Mouse (Mus musculus): ENCODE data around the gene Olfr465-ps1.

Gene Olfr465-ps1

DNA sequence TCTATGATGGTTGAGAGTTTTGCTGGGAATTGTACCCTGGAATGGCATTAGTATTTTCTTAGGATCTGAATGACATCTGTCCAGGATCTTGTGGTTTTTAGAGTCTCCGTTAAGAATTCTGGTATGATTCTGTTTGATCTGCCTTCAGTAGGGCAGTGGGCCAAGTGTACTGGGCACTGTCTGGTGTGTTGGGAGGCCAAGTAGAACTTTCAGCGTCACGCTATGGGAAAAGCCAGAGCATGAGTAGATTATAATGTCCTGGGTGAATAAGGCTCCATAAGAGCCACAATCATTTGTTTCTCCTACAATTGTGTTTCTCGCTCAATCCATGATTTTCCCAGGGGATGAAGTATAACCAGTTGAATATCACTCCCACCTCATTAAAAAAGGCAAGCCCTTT is at the start of gene Olfr465-ps1:
Gene Olfr465-ps1, plus strand, starts transcription at position 301 of the 400 bp plus-strand sequence.
- no peak for DNase-seq

DNA sequence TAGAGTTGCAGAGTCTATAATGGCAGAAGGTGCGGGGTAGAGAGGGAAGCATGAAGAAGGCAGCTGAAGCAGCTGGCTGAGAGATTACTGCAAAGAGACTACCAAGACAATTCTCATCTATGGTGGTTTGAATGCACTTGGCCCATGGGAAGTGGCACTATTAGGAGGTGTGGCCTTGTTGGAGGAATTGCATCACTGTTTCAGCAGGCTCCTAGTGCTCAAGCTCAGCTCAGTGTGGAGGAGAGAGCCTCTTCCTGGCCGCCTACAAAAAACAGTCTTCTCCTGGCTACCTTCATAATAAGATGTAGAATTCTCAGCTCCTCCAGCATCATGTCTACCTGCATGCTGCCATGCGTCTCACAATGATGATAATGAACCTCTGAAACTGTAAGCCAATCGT is 42.0 kb upstream of the Olfr465-ps1 start:
- DNase-seq, result no peak

DNA sequence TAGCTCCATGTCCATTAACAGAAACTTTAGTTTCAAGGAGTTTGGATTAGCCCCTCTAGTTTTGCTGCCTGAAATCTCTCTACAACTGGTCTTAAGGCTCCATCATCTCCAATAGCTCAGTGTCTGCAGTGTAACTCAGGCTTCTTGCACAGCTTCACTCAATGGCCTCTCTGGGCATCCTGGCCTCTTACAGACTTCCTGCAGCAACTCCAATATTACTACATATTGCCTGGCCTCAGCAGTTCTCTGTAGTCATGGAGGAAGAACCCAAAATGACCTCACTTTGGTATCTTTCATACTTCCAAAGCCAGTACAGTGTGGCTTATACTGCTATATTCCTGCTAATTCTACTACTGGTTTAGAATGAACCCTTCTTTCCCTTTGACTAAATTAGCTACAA is 40.9 kb upstream of the Olfr465-ps1 start:
- DNase-seq, result no peak

DNA sequence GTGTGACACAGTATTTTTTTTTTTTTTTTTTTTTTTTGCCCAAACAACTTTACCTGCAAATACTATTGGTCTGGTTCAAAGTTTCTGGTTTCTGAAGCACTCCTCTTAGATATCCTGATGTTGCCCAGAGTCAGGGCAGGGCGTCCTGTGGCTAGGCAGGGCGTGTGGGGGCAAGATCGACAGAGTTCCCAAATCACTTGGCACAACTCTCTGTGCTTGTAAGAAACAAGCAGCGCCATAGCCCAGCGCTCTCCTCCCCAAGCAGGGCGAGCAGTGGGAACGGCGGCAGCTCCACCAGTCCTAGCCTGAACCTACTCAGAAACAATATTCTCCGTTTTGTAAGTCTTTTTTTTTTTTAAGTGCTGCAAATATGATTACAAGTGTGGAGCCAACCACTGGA is 37.2 kb upstream of the Olfr465-ps1 start:
- no peak for DNase-seq

DNA sequence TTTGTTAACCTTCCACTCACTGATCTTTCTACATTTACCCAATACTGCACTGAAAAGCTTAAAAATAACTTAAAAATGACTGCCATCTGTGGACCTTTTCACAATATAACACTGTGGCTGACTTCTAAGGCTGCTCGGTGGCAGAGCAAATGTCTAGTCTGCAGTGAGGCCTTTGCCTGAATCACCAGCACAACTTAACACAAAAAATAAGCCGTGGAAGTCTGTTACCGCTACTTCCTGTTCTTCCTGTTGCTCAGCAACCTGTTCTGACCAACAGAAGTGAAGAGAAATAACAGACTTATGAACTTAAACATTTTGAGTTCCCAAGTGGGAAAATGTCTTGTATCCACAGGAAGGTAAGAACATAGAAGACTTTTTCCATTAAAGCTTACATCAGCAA is 36.7 kb upstream of the Olfr465-ps1 start:
- no peak for DNase-seq

DNA sequence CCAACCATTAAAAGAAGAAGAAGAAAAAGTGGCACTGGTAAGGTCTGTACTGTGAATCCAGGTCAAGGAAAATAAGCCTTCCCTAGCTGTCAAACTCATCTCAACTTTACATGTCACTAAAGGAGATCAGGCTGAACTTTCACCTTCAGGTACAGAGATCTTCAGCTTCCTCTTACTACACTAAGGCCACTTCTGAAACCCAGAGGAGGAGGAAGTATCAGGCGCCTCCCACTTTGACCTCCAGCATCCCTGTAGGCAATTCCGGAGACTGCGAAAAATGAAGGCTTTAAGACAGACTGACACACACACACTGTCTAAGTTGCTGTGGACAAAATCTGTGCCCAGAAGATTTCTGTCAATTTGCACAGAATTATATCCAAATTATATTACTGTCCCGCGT is 25.9 kb upstream of the Olfr465-ps1 start:
- DNase-seq, result peak; percentile 90

DNA sequence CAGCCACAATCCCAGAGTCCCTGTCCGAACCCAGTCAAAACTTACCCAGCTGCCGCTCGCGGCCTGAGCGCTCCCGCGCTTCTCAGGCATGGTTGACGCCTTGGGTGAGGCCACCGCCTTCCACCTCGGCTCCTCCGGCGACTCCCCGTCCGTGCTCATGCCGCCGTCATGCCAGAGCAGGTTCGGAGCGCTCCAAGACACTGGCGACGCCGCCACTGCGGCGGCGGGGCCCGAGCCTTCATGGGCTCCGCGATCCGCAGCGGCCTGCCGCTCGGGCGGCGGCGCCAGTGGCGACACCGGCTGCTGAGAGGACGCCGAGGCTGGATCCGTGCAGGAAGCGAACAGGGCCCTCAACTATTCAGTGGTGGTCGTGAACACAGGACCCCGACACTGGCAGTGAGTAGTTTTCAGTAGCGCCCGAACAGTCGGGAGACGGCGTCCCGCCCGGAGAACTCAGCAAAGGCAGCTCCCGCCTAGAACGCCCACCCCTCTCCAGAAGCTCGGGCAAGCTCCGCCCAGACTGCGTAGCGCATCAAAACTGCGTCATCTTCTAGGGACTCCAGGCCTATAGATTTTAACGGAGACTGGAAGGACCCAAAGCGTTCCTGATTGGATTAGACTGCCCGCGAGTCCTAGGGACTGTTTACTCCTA is 25.3 kb upstream of the Olfr465-ps1 start, which contains the start of gene Mfsd14b:
Gene Mfsd14b, minus strand, starts transcription at position 517 of the 652 bp plus-strand sequence.
- DNase-seq, result peak; percentile 99

DNA sequence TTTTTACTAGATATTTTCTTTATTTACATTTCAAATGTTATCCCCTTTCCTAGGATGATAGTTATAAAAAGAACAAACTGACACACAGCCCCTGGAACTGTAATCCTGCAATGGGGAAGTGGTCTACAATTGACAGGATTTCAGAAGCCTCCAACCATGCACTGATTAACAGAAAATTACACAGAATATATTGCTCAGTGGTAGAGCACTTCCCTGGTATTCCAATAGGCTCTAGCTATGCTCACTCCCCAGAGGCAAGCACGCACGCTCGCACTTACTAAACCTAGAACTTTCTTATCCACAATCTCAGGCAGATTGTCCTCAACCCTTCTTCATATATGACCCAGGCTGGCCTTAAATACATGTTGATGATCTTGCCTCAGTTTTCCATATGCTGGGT is 24.6 kb upstream of the Olfr465-ps1 start:
- no peak for DNase-seq

DNA sequence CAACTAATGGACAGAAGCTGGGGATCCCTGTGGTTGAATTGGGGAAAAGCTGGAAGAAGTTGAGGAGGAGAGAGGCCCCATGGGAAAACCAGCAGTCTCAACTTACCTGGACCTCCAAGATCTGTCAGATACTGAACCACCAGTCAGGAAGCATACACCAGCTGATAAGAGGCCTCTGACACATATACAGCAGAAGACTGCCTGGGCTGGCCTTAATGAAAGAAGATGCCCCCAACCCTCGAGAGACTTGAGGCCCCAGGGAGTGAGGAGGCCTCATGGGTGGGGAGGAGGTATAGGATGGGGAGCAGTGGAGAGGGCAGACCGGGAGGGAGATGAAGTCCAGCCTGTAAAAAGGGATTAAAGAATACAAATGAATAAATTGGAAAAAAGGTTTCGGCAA is 16.9 kb upstream of the Olfr465-ps1 start:
- DNase-seq, result no peak

DNA sequence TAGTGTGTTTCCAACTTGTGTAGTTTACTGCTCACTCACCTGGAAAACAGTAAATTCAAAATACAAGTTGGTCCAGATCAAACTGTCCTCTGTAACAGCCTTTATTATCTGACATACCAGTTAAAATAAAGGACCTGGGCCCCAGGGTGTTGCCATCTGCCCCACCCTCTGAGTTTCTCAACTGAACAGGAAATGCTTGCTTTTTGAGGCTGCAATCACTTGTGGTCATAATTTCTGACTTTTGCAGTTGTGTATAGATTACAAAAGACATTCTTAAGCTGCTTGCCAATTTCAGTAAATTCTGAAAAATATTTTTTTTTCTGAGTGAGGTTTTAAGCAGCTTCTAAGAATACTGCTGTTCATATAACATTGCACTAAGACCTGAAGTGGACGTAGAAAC is 15.8 kb upstream of the Olfr465-ps1 start:
- DNase-seq, result no peak

DNA sequence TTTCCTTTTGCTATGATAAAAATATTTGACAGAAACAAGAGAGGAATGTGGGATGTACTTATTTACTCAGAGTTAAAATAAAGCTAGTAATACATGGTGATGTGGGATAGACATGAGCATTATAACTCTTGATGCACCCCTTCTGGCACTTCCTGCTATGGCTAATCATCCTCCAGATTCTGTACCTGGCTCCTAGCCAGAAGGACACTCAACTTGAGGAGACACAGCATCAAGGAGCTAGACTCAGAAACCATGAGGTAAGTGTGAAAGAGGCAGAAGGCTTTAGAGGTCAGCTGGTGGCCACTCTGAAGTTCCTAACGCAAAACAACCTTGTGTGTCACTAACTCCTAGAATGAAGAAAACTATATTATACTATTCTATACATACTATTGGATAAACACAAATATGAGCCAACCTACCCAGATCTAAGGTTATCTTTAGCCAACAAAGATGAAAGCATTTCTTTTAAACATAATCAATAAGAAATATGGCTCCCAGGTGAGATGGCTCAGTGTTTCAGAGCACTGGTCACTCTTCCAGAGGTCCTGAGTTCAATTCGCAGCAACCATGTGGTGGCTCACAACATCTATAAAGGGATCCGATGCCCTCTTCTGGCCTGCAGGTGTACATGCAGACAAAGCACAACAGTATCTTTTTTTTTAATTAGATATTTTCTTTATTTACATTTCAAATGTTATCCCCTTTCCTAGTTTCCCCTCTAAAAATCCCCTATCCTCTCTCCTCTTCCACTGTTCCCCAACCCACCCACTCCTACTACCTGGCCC is 10.6 kb upstream of the Olfr465-ps1 start:
- no peak for DNase-seq

DNA sequence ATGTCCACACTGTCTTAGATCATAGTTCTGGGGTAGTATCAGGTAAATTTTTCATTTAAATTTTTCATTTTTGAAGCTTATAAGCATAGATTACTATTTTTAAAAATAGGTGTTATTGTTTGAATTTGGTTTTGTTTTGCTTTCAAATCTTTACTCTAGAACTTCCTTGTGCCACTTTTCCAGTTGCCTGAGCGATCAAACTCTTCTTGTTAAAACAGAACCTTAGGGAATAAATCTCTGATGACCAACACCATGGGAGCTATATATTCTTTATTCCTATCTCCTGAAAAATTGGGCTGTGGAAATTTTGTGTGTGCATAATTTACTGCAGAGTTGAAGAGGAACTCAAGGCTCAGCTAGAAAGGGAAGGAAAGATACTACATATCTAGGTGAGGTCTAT is 12.1 kb downstream of the Olfr465-ps1 start, which contains the start of gene Olfr466:
Gene Olfr466, plus strand, starts transcription at position 301 of the 400 bp plus-strand sequence.
- no peak for DNase-seq

DNA sequence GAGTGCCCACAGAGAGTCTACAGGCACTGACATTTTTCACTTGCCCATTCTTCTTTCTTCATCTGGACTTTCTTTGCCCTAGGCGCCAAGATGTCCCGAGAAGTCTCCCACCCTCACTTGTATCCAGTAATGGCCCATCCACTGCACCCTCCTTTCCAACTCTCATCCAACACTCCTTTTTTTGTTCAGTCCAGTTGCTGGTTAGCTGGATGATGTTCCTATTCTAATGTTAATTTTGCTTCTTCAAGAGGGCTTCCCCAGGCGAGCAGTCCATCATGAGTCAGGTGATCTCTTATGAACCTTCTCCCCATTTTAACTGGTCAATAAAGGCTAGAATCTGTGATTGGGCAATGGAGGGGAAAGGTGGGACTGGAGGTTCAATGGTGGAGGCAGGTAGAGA is 36.2 kb downstream of the Olfr465-ps1 start:
- DNase-seq, result no peak

DNA sequence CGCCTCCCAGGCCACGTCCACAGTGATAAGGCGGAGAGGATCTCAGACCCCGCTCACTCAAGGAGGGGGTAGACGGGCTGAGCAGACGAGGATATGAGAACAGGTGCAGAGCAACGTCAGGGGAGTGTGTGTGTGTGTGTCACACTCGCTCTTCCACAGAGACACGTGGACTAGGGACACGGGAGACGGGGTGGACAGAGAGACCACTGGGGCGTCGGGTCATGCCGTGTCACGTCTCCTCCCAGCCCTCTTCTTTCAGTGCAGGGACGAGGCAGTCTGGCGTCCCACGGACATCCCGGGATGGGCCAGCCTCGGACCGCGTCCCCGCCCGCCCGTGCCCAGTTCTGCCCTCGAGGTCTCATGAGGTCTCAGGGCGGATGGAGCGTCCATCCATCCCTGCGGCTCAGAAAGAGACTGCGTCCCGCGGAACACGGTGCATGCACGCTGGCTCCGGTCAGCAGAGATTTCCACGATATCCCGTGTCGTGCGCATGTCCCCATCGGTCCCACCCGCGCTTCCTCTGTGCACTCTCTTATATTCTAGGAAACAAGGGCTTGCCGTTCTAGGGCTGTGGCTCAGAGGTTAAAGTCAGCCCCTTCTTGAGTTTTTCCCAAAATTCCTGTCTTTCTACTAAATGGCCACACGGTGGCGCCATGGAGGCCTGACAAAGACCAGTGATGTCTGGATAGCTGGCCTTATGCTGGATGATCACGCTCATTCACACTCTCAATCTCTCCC is 38.0 kb downstream of the Olfr465-ps1 start:
- no peak for DNase-seq

DNA sequence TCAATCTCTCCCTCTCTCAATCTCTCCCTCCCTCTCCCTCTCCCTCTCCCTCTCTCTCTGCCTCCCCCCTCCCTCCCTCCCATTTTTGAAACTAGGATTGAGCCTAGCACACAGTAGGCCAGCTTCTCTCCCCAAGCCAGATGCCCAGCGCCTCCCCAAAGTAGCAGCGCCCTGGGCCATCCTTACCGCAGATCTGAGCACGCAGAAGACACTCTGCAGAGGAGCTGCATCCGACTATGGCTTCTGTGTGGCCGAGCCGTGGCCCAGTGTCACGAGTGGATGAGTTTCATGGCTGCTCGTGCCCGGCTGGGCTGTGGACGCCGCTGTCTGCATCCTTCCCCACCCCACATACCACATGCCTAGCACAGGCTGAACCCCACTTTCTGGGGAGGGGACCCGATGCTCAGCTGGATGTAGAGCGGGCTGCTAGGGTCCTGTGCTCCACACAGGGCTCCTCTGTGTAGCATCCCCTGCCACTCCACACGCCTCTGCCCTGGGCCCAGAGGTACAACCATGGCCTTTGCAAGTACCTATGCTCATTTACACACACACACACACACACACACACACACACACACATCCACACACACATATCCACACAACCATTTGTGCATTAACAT is 38.7 kb downstream of the Olfr465-ps1 start:
- DNase-seq, result no peak

All from heart, adult 11 months (tissue).